Comparison of ENCODE assay signal across 13 mouse cellular contexts in genomic region chr3:102122046-102122445, GRCm38 (mm10). TPM values are rescaled to one million over a fixed set of nuclear protein-coding genes. Genes with fewer than 3 reads are reported as not detected.
A peak's percentile ranks its signal among the peaks of the same experiment; 100 is the strongest.
DNase-seq lines count a peak whose midpoint lies in the region; ATAC-seq and TF ChIP-seq lines count a peak whose summit lies in the region.
"Had no signal": no experiment of that assay in that cellular context is flagged by ENCODE, and none has a peak within 500 bp of the region (broad histone marks: within the 10 kb centered on the region; RNA-seq: fewer than 3 reads in every experiment).

No protein-coding gene starts in this region.

- TF ChIP-seq EP300 in stomach, postnatal 0 days (optimal IDR thresholded peaks at IDR 0.05): no peak

- 0 out of 2 replicates have a peak, but pooled peaks cover 2% of the 10 kb centered on the region for H3K9me3 ChIP-seq in kidney, embryonic 14.5 days (ENCODE audit: control insufficient read depth, low read length)
- H3K9me3 ChIP-seq in stomach, postnatal 0 days (ENCODE audit: control insufficient read depth, low read length): no peaks in the 10 kb centered on the region
- H3K9me3 ChIP-seq: limb, embryonic 15.5 days had no signal

- no peak overlapping the region for H3K4me2 ChIP-seq in kidney, embryonic 14.5 days (replicated peaks; ENCODE audit: low read depth, low read length)
- no peak overlapping the region for H3K4me2 ChIP-seq in stomach, postnatal 0 days (replicated peaks; ENCODE audit: low read depth)
- H3K4me2 ChIP-seq: limb, embryonic 15.5 days had no signal

- no peak overlapping the region for H3K4me3 ChIP-seq in kidney, adult 2 months (ENCODE audit: insufficient read depth, low read depth, low read length)
- H3K4me3 ChIP-seq in kidney, embryonic 14.5 days (ENCODE audit: low read length): no peak overlapping the region
- H3K4me3 ChIP-seq in stomach, postnatal 0 days (ENCODE audit: low read depth, low read length): no peak overlapping the region
- H3K4me3 ChIP-seq: limb, embryonic 15.5 days had no signal

- DNase-seq in adrenal gland, postnatal 14 days: peak; percentile 42
- DNase-seq in adrenal gland, postnatal 4 days (ENCODE audit: low spot score in 2 of 2): no peak
- peak; percentile 14 for DNase-seq in kidney, adult 2 months
- peak; percentile 23 to 70 for DNase-seq in spleen, postnatal 4 days (ENCODE audit: low spot score in 2 of 2)
- no peak for DNase-seq in spleen, adult 12 weeks (ENCODE audit: low spot score)
- no peak for DNase-seq in stomach, postnatal 0 days (ENCODE audit: low spot score)
- DNase-seq in B cell, adult 2 months: no peak
- DNase-seq: cerebellum, adult 8-10 months; midbrain, embryonic 14.5 days; spleen, adult 18-20 months had no signal

- 85% methylated on average over 7 of the region's 7 CpGs for WGBS in kidney, adult 2 months
- 84% methylated on average over 7 of the region's 7 CpGs for WGBS in kidney, embryonic 14.5 days
- WGBS in stomach, postnatal 0 days: 74% methylated on average over 7 of the region's 7 CpGs

- no peaks in the 10 kb centered on the region for H3K27me3 ChIP-seq in kidney, adult 2 months (replicated peaks; ENCODE audit: control insufficient read depth, insufficient read depth, low read length)
- no peaks in the 10 kb centered on the region for H3K27me3 ChIP-seq in kidney, embryonic 14.5 days (ENCODE audit: control insufficient read depth, insufficient read depth, low read length)
- no peaks in the 10 kb centered on the region for H3K27me3 ChIP-seq in stomach, postnatal 0 days (ENCODE audit: control insufficient read depth, insufficient read depth, low read length)
- H3K27me3 ChIP-seq: limb, embryonic 15.5 days had no signal

- H3K4me1 ChIP-seq in kidney, adult 2 months (ENCODE audit: control insufficient read depth, insufficient read depth, low read length): no peaks in the 10 kb centered on the region
- no peaks in the 10 kb centered on the region for H3K4me1 ChIP-seq in kidney, embryonic 14.5 days (ENCODE audit: control insufficient read depth, insufficient read depth, low read length)
- no peaks in the 10 kb centered on the region for H3K4me1 ChIP-seq in stomach, postnatal 0 days (replicated peaks; ENCODE audit: control insufficient read depth, insufficient read depth)
- H3K4me1 ChIP-seq: limb, embryonic 15.5 days had no signal

- no peak overlapping the region for H3K9ac ChIP-seq in kidney, embryonic 14.5 days (ENCODE audit: low read depth, low read length)
- no peak overlapping the region for H3K9ac ChIP-seq in stomach, postnatal 0 days (ENCODE audit: low read length)
- H3K9ac ChIP-seq: limb, embryonic 15.5 days had no signal

- H3K36me3 ChIP-seq in kidney, adult 2 months (ENCODE audit: control insufficient read depth, insufficient read depth, low read length): no peaks in the 10 kb centered on the region
- H3K36me3 ChIP-seq in kidney, embryonic 14.5 days (ENCODE audit: control insufficient read depth, insufficient read depth, low read length): no peaks in the 10 kb centered on the region
- H3K36me3 ChIP-seq in stomach, postnatal 0 days (ENCODE audit: control insufficient read depth, insufficient read depth, low read length): no peaks in the 10 kb centered on the region
- H3K36me3 ChIP-seq: limb, embryonic 15.5 days had no signal

- TF ChIP-seq POLR2A in kidney, adult 2 months (IDR thresholded peaks at IDR 0.05; ENCODE audit: low read depth, low read length): no peak

- ATAC-seq in kidney, embryonic 14.5 days (ENCODE audit: low FRiP score, low TSS enrichment): no peak
- ATAC-seq in stomach, postnatal 0 days (ENCODE audit: low FRiP score, low TSS enrichment): no peak

- no peak; the same call in 1 of the 2 replicates for TF ChIP-seq CTCF in kidney, adult 2 months (conservative IDR thresholded peaks at IDR 0.05; ENCODE audit: insufficient read depth, insufficient read length, low read depth, low read length)
- peak; percentile 68 for TF ChIP-seq CTCF in stomach, postnatal 0 days (IDR thresholded peaks at IDR 0.05; ENCODE audit: low read depth)

- no peak overlapping the region for H3K27ac ChIP-seq in kidney, adult 2 months (ENCODE audit: insufficient read depth, low read depth, low read length)
- H3K27ac ChIP-seq in kidney, embryonic 14.5 days (ENCODE audit: low read depth, low read length): no peak overlapping the region
- H3K27ac ChIP-seq in stomach, postnatal 0 days (replicated peaks): no peak overlapping the region
- H3K27ac ChIP-seq: limb, embryonic 15.5 days had no signal

RNA-seq across cellular contexts. Expression of gene Casq2, which starts 35.8 kb away (rescaled TPM):
- total RNA-seq in adrenal gland, postnatal 14 days (2021): 1.7 and 2.0 TPM in 2 replicates
- total RNA-seq in adrenal gland, postnatal 4 days (2021): 10 to 100 TPM; 10.1 to 22.1 TPM
- polyA plus RNA-seq in kidney, adult 2 months (2012; rRNA removed): 0.38 and 2.1 TPM in 2 replicates
- 0.47 and 0.50 TPM in 2 replicates for polyA plus RNA-seq in kidney, embryonic 14.5 days (2014; fragmentation: Nextera tagmentation; extraction: Ambion mirVana)
- polyA plus RNA-seq in stomach, postnatal 0 days (2015; fragmentation: Nextera tagmentation; extraction: Ambion mirVana): 2.5 and 2.6 TPM in 2 replicates
- total RNA-seq: neutrophil, adult 5-6 weeks had no signal

Comparison
In these comparisons a context has a peak if more than half of its experiments do, and no peak if none do; other contexts are left out.
1. DNase-seq: peak in adrenal gland, postnatal 14 days (single experiment), kidney, adult 2 months (single experiment) and spleen, postnatal 4 days (2 of 2); none in adrenal gland, postnatal 4 days (0 of 2), spleen, adult 12 weeks (single experiment), stomach, postnatal 0 days (single experiment) and B cell, adult 2 months (0 of 2).